Mouse (Mus musculus): ENCODE data around the gene Arhgef38.

DNA sequence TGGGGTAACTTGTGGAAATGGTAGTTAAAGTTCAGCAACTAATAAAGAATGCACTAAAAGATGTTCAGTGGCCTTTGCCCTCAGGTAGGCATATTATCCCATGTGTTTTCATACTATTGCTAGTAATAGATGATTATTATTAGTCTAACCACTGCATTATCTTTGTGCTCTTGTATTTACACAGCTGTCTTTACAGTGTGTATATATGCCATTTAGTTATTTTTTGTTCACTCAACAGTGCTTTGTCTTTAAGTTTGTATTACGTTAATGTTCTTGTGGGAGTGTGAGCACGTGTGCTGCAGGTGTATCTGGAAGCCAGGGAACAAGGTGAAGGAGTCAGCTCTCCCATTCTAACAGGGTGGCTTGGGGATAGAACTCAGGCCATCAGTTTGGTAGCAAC lies 135.8 kb downstream of the Arhgef38 start:
- TF ChIP-seq POLR2A (IDR thresholded peaks at IDR 0.05; ENCODE audit: insufficient read depth, low read depth, low read length) (no peak), CTCF (IDR thresholded peaks at IDR 0.05; ENCODE audit: insufficient read depth, low read depth, low read length) (no peak)
